Mouse (Mus musculus) cortical plate, adult 2 months (tissue): ENCODE results near the gene Zfp449.
A peak's percentile ranks its signal among the peaks of the same experiment; 100 is the strongest.

Experiments
- CTCF ChIP-seq: fragments of 200-500 bp; IDR thresholded peaks from 2 replicates; pipeline ENCODE4 v1.5.1; 2011; ENCODE audit warnings: mild to moderate bottlenecking, control low read depth, low read length; ENCODE audit not compliant: insufficient read depth; ENCODE audit errors: extremely low read depth
- POLR2A ChIP-seq: fragments of 200-500 bp; IDR thresholded peaks from 2 replicates; pipeline ENCODE4 v1.6.1; 2011; ENCODE audit warnings: mild to moderate bottlenecking, low read length, control low read depth; ENCODE audit not compliant: insufficient read depth; ENCODE audit errors: extremely low read depth

DNA sequence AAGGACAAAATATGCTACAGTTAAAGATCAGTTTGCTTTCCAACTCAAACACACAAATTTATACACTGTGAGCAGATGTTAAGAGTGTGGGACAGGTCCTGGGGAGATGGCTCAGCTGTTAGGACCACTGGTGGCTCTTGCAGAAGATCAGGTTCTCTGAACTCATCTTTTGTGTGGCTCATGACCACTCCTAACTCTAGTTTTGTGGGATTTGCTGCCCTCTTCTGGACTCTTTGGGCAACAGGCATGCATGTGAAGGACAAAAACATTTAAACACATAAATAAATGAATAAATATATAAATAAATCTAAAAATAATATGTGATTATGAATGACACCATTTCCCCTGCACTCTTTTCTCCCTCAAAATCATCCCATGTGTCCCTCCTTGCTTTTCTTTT lies 5.9 kb upstream of the Zfp449 start:
- TF ChIP-seq POLR2A (no peak), CTCF (0 out of 2 replicates have a peak, but pooled peaks have one; percentile 26)
